Mouse (Mus musculus) liver, adult (tissue): ENCODE data around the gene Sh2d6.

Experiments
- GATA4 ChIP-seq: IDR thresholded peaks from 2 replicates; pipeline ENCODE4 v1.6.1; 2014; ENCODE audit warnings: mild to moderate bottlenecking, low read length; ENCODE audit not compliant: insufficient replicate concordance

The Sh2d6 gene

DNA sequence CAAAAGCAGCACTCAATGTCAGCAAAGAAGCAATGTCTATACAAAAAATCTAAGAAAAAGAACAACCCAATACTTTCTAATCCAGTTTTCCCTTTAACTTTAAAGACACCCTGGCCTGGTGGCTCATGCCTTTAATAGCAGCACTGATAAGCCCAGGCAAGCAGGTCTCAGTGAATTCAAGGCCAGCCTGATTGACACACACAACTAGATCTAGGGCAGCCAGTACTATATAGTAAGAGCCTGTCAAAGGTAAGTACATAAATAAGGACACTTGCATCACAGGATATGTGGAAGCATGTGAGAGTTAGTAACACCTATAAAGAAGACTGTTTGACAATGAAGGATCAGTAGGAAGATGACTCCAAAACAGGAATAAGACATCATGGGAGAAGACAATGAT, 32.0 kb downstream of the Sh2d6 start:
- TF ChIP-seq GATA4: no peak

DNA sequence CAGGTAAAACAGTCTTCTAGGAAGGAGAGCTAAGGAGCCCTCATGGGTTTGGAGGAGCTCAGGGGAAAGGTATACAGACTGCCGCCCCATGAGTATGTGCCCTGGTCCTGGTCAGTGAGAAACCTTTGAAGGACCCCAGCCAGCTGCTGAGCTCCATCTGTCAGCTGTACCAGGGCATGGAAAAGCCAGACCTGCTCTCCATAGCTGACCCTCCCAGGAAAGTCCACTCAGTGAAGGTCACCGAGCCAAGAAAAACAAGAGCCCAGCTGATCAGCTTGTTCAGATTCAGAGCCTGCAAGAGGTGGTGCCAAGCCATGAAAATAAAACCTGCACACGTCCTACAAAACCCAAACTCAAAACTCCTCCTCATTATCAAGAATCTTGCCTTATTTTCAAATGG, 32.7 kb downstream of the Sh2d6 start:
- TF ChIP-seq GATA4: no peak

DNA sequence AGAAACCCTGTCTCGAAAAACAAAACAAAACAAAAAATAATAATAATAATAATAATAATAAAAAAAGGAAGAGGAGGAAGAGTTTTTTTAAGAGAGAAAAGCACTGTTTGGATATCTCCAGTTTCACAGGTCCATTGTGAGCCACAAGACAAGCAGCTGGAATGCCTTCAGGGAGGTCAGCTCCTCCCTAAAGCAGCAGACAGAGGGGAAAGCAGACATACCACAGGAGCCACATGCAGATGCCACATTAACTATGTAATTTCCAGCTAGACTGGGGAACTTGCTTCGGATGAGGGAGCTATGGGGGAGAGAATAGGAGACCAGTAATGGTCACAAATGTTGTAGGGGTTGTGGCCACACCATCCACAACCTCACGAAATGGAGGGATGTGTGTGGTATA, 34.2 kb downstream of the Sh2d6 start:
- no peak for TF ChIP-seq GATA4

DNA sequence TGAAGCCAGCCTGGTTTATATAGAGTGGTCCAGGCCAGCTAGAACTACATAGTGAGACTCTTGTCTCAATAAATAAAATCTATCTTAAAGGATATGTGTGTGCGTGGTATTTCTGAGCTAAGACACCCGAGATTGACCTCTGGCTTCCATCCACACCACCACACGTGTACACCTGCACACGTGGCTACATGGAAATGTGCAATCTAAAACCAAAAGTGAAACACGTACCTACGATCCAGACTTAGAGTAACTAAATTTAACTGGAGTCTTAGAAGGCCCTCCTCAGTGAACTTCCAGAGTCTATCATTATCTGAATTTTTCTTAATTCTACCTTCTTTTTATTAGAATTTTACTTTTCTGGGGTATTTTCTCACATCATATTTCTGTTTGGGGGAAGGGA, 35.2 kb downstream of the Sh2d6 start:
- no peak for TF ChIP-seq GATA4

DNA sequence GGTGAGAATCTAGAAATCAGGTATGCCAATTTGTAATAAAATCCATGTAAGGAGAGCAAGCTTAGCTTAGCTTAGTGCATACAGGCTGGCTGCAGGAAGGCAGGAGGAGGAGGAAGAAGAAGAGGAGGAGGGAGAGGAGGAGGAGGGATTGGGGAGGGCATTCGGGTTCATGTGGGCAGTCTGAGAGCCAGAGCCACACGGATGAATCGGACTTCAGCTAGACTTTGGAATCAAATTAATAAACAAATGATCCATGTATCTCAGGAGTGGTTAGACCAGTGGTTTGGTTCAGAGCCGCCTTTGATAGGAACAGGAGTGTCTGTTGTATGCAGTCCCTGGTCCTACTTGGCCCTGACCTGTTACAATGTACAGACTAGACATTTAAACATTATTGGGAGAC, 36.6 kb downstream of the Sh2d6 start:
- TF ChIP-seq GATA4: no peak

DNA sequence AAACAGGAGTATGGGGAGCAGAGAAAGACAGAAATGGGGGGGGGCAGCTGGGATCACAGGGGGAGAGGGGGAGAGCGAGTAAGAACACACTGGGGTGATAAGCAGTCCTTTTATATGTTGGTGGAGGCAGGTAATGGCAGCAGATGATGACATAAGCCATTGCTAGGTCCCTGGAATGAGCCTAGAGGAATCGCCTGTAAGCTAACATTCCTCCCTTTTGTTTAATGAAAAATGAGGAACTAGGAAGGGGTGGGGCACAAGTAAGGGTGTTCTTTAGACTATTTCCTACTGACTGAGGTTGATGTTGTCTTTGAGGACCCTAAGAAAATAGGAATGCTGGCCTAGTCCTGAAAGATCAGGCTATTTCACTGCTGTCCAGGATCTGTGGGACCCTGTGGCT, 39.4 kb downstream of the Sh2d6 start:
- TF ChIP-seq GATA4: no peak

DNA sequence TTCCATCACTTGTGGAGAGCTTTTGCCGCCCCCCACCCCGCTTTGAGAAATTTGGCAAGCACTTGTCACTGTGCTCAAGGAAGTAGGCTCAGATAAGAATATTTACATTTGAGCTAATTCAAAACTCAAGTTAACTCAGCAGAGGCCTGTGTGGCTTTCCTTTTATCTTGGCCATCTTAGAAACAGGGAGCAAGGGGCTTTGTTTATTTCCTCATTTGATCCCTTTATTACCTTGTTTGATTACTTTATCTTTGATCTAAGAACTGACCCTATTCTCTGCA, 41.1 kb downstream of the Sh2d6 start:
- TF ChIP-seq GATA4: no peak

DNA sequence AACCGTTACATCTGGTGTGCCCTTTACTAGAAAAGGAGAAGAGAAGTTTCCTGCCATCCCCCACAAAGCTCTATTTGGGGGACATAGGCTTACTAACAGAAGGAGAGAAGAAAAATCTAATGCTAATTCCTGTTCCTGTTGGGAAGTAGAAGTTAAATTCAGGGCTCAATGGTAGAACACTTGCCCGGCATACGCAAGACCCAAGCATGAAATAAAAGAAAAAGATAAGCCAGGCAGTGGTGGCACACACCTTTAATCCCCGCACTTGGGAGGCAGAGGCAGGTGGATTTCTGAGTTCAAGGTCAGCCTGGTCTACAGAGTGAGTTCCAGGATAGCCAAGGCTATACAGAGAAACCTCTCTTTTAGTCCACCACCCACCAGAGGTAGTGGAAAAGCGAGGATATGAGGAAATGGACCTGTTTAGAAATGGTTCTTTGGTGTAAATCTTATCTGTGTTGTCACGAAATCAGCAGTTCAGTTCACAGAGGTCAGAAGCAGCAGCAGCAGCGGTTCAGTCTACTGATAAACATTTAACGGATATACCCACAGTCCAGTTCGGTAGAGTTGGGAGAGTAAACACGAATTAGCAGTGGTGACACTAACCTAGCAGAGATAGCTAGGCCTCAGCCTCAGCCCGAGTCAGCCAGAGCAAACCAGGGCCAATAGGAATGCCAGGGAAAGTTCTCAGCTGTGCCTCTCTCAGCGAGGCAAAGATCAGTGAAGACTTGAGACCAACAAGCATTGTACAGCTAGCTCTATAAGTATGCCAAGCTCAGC, 41.7 kb downstream of the Sh2d6 start:
- TF ChIP-seq GATA4: no peak

DNA sequence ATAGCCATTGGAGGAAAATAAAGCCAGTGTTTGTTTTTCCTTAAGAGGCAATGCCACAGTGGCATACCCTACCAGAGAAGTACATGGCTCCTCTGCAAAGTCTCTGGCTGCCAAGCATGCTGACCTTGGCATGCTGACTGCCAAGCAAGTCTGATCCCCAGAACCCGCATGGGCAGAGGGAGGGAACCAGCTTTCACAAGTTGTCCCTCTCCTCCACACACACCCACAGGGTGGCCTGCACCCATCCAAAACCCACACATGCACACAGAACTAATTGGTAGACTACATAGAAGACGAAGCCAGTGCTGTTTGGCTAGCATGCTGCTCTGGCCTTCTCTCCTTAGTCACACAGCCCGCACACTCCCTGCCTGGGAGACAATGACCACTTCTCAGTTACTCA, 43.9 kb downstream of the Sh2d6 start:
- no peak for TF ChIP-seq GATA4

DNA sequence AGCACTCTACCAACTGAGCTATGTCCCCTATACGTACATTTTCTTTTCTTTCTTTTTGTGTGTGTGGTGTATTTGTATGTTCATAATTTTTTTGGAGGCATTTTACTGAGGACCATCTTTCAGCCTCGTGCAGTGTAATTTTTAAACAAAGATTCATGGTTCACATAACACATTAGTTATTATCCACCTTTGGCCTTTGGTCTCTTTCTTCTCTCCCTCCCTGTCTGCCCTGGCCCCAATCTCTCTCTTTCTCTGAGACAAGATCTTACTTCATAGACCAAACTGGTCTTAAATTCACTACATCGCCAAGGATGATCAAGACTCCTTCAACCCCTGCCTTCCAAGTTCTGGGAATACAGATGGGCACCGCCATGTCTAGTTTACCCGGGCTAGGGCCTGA, 44.7 kb downstream of the Sh2d6 start:
- TF ChIP-seq GATA4: no peak

DNA sequence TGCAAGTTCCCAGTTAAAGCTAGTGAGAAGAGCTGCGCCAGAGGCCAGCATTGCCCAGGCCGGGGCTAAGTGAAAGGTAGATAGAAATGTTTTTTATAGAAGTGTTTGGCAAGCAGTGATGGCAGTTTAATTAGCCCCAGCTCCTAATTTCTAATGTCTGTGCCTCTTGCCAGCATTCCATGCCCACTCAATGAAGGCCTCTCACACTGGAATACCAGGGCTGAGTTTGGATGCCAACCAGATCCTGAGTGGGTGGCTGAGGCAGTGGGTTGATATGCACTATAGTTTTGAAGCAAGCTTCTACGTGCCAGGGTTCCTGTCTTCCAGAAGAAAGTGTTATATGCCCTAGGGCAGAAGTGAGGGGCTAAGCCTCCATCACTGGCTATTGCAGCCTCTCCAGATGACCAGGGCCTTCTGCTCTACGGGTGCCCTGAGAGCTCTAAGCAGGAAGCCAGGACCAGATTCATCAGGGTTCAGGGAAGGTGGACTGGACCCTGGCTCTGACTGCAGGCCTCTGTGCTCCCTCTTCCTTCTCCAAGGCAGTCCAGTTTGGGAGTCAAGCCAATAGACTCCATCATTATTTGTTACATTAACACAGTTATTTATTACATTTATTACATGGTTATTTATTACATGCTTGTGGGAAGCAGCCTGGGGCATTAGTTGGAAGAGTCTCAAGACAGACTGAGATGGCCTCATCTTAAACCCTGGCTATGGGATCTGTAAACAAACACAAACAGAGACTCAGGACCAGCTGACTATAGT, 46.1 kb downstream of the Sh2d6 start:
- no peak for TF ChIP-seq GATA4

DNA sequence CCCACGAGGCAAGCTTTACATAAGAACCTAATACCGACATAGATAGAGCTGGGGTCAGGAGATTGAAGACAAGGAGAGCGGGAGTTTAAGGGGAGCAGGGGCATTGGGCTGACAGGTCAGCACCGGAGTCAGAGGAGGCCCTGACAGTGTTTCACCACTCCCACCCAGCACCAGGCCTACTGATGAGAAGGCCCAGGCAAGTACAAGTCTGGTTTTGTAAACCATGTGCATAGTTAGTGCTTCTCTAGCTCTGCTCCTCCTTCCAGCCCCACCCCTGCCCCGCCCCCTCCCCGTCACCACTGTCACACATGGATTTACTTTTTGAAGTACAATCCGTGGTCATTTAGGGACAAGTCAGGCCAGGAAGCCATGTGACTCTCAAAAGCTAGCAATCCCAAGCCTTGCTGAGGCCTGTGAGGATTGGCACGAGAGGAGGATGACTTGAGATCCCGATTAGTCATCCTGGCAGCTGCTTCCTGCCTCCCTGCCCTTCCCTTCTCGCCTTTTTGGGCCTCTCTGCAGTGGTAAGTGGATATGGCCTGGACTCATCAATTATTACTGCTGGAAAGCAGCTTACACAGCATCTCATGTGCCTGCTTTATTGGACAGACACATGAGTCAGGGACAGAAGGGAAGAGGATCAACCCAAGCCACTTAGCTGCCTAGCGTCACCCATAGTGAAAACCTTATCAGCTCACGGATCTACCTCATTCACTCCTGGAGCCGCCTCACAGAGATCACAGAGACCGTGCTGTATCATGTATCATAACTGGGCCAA, 48.1 kb downstream of the Sh2d6 start:
- TF ChIP-seq GATA4: no peak

DNA sequence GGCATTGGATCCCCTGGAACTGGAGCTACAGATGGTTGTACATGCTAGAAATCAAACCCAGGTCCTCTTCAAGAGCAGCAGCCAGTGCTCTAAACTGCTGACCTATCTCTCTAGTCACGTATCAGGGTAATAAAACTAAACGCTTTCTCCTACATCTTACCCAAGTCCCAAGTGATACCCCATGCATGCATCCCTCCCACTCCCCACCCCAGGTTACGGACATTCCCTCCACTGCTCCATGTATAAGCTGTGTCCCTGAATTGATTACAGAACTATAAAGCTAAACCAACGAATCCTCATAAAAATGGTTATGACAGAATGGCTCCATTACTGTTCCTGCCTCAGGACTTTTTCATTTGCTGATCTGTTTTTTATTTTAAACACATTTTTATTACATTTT, 55.3 kb downstream of the Sh2d6 start:
- no peak for TF ChIP-seq GATA4

DNA sequence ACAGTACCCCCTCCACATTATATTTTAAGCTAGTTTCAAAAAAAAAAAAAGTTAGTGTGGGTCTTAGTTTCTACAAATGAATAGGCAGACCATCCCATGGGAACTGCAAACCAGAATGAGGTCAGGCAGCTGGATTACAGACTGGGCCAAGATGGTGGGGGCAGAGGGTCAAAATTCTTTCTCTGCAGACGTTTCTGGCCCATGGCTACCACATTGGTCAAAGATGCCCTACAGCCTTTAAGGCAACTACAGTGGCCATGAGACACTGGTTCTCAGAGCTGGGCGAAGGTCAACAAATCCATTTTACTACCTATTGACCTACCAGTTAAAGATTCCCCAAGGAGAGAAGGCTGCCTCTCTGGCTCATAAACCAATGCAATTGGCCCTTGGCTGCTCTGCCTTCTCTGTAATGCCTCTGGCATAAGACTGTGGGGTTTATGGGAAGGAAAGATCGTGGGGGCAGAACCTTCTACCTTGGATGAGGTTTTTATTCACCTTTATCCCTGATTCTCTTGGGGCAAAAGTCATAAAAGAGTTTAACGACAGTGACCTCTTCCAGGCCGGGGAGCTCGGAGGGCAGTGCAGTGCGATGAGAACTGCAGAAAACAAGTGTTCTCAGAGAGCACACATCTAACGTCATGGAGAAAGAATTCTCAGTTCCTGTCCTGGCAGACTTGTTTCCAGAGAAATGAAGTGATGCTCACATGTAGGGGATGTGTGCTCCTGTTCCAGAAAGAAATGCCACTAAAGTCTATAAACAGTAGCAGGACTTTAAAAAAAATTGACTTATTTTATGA, 55.9 kb downstream of the Sh2d6 start:
- no peak for TF ChIP-seq GATA4
